8 mouse cellular contexts compared by ENCODE assay signal in genomic region chr12:79097106-79097752, GRCm38 (mm10). TPM values are rescaled to one million over a fixed set of nuclear protein-coding genes. Genes with fewer than 3 reads are reported as not detected.
A peak's percentile ranks its signal among the peaks of the same experiment; 100 is the strongest.
DNase-seq lines count a peak whose midpoint lies in the region; ATAC-seq lines count a peak whose summit lies in the region.

No protein-coding gene starts in this region.

- no peaks in the 10 kb centered on the region for H3K27me3 ChIP-seq in heart, embryonic 10.5 days (ENCODE audit: insufficient read depth, poor library complexity, severe bottlenecking)

- H3K27ac ChIP-seq in heart, embryonic 10.5 days, result no peak overlapping the region

- peaks cover 9% of the 10 kb centered on the region; the same call in 1 of the 2 replicates for H3K4me1 ChIP-seq in heart, embryonic 10.5 days

- WGBS in heart, embryonic 10.5 days, result 58% methylated on average over 3 of the region's 3 CpGs

- H3K4me3 ChIP-seq in heart, embryonic 10.5 days, result no peak overlapping the region

- H3K36me3 ChIP-seq in heart, embryonic 10.5 days, result no peaks in the 10 kb centered on the region

- peak; percentile 66 for ATAC-seq in granulocyte monocyte progenitor cell, adult 5-6 weeks (replicated peaks; ENCODE audit: poor library complexity, severe bottlenecking)

- peak; percentile 60 for DNase-seq in heart, adult 11 months
- DNase-seq in heart, embryonic 10.5 days (ENCODE audit: low spot score), result no peak
- DNase-seq in right cerebral cortex, adult 2 months (ENCODE audit: low spot score in 2 of 2), result peak; percentile 16 to 53
- no peak for DNase-seq in right cerebral cortex, postnatal 36 days (ENCODE audit: low spot score in 2 of 2)
- peak; percentile 77 for DNase-seq in brain, adult 2 months (ENCODE audit: low read depth, low spot score)
- DNase-seq in lung, postnatal 25 days (ENCODE audit: low spot score), result peak; percentile 31
- DNase-seq in ovary, adult 18-20 months (ENCODE audit: low spot score), result no peak

- H3K9me3 ChIP-seq in heart, embryonic 10.5 days, result no peaks in the 10 kb centered on the region

RNA-seq across cellular contexts. Expression of gene Pigh, which starts 7.8 kb away (rescaled TPM):
- polyA plus RNA-seq in heart, embryonic 10.5 days (2016; fragmentation: Nextera tagmentation; extraction: Ambion mirVana), result 21.9 and 25.4 TPM in 2 replicates
- total RNA-seq in granulocyte monocyte progenitor cell, adult 5-6 weeks (2014; fragmentation: Nextera tagmentation), result 13.6 and 14.3 TPM in 2 replicates
- 14.7 and 14.8 TPM in 2 replicates for total RNA-seq in granulocyte monocyte progenitor cell, adult 5-6 weeks (2017)

RNA-seq across cellular contexts. Expression of gene Arg2, which starts 33.3 kb away (rescaled TPM):
- polyA plus RNA-seq in heart, embryonic 10.5 days (2016; fragmentation: Nextera tagmentation; extraction: Ambion mirVana), result 0.24 and 0.49 TPM in 2 replicates
- total RNA-seq in granulocyte monocyte progenitor cell, adult 5-6 weeks (2014; fragmentation: Nextera tagmentation), result not detected in 2 replicates
- 0.26 TPM in 1 of 2 replicates, not detected in the other for total RNA-seq in granulocyte monocyte progenitor cell, adult 5-6 weeks (2017)

Comparison
In these comparisons a context has a peak if more than half of its experiments do, and no peak if none do; other contexts are left out.
1. DNase-seq: peak in heart, adult 11 months (single experiment), right cerebral cortex, adult 2 months (2 of 2), brain, adult 2 months (single experiment) and lung, postnatal 25 days (single experiment); none in heart, embryonic 10.5 days (single experiment), right cerebral cortex, postnatal 36 days (0 of 2) and ovary, adult 18-20 months (single experiment).